8 mouse cellular contexts compared by ENCODE assay signal in genomic region chr6:98632278-98633063, GRCm38 (mm10).
DNase-seq lines count a peak whose midpoint lies in the region; ATAC-seq and TF ChIP-seq lines count a peak whose summit lies in the region.

No protein-coding gene starts in this region.

- no peak for DNase-seq in intestine, embryonic 14.5 days (ENCODE audit: low spot score)
- DNase-seq in midbrain, embryonic 14.5 days, result peak; percentile 54
- DNase-seq in kidney, adult 9 months, result no peak
- DNase-seq in gastrocnemius, postnatal 36 days, result no peak
- DNase-seq in testis, postnatal 14 days (ENCODE audit: low spot score), result no peak

- H3K4me3 ChIP-seq in intestine, embryonic 14.5 days (ENCODE audit: low read depth, low read length), result no peak overlapping the region
- no peak overlapping the region for H3K4me3 ChIP-seq in intestine, postnatal 0 days (ENCODE audit: low read depth, low read length)
- 0 out of 2 replicates have a peak overlapping the region, but pooled peaks have one; percentile 14 for H3K4me3 ChIP-seq in embryonic facial prominence, embryonic 12.5 days
- H3K4me3 ChIP-seq in midbrain, embryonic 14.5 days (replicated peaks; ENCODE audit: low read depth, low read length), result no peak overlapping the region

- no peak overlapping the region for H3K27ac ChIP-seq in intestine, embryonic 14.5 days (ENCODE audit: low read depth)
- H3K27ac ChIP-seq in intestine, postnatal 0 days (ENCODE audit: low read depth, low read length), result no peak overlapping the region
- no peak overlapping the region for H3K27ac ChIP-seq in embryonic facial prominence, embryonic 12.5 days
- H3K27ac ChIP-seq in midbrain, embryonic 14.5 days (replicated peaks; ENCODE audit: low read depth, low read length), result peak overlapping the region; percentile 5; the same call in 1 of the 2 replicates

- WGBS in intestine, embryonic 14.5 days, result 54% methylated on average over 18 of the region's 18 CpGs
- WGBS in intestine, postnatal 0 days, result 56% methylated on average over 17 of the region's 18 CpGs
- 18% methylated on average over 18 of the region's 18 CpGs for WGBS in embryonic facial prominence, embryonic 12.5 days
- 52% methylated on average over 17 of the region's 18 CpGs for WGBS in midbrain, embryonic 14.5 days

- intact Hi-C loops in gastrocnemius, postnatal 36 days (cut with DNase I), result no loop called here

- ATAC-seq in intestine, embryonic 14.5 days (replicated peaks; ENCODE audit: low FRiP score, low TSS enrichment, low read depth), result no peak
- no peak for ATAC-seq in intestine, postnatal 0 days
- ATAC-seq in embryonic facial prominence, embryonic 12.5 days (ENCODE audit: insufficient number of reproducible peaks, insufficient read depth, low FRiP score, low TSS enrichment), result no peak
- peak; percentile 76 for ATAC-seq in inflammation-experienced regulatory T-cells, adult 6 months
- ATAC-seq in midbrain, embryonic 14.5 days (ENCODE audit: low FRiP score, low TSS enrichment), result no peak

- H3K9ac ChIP-seq in intestine, embryonic 14.5 days (ENCODE audit: low read length), result no peak overlapping the region
- H3K9ac ChIP-seq in intestine, postnatal 0 days (ENCODE audit: low read depth, low read length), result no peak overlapping the region
- H3K9ac ChIP-seq in embryonic facial prominence, embryonic 12.5 days, result no peak overlapping the region
- H3K9ac ChIP-seq in midbrain, embryonic 14.5 days (replicated peaks; ENCODE audit: low read length), result no peak overlapping the region

- no peaks in the 10 kb centered on the region; the same call in 1 of the 2 replicates for H3K4me1 ChIP-seq in intestine, embryonic 14.5 days (replicated peaks; ENCODE audit: control insufficient read depth, insufficient read depth, low read length)
- H3K4me1 ChIP-seq in intestine, postnatal 0 days (replicated peaks; ENCODE audit: control insufficient read depth, insufficient read depth, low read length), result no peaks in the 10 kb centered on the region
- peaks cover 21% of the 10 kb centered on the region for H3K4me1 ChIP-seq in embryonic facial prominence, embryonic 12.5 days
- no peaks in the 10 kb centered on the region for H3K4me1 ChIP-seq in midbrain, embryonic 14.5 days (ENCODE audit: control insufficient read depth, insufficient read depth, low read length)

- H3K4me2 ChIP-seq in intestine, embryonic 14.5 days (ENCODE audit: low read length), result peak overlapping the region; percentile 29
- H3K4me2 ChIP-seq in intestine, postnatal 0 days (replicated peaks; ENCODE audit: low read depth), result no peak overlapping the region
- peak overlapping the region; percentile 40 for H3K4me2 ChIP-seq in embryonic facial prominence, embryonic 12.5 days (replicated peaks)
- peak overlapping the region; percentile 40 for H3K4me2 ChIP-seq in midbrain, embryonic 14.5 days (ENCODE audit: low read length)

- H3K36me3 ChIP-seq in intestine, embryonic 14.5 days (ENCODE audit: control insufficient read depth, insufficient read depth, low read length), result no peaks in the 10 kb centered on the region
- no peaks in the 10 kb centered on the region for H3K36me3 ChIP-seq in intestine, postnatal 0 days (ENCODE audit: control insufficient read depth, insufficient read depth)
- no peaks in the 10 kb centered on the region for H3K36me3 ChIP-seq in embryonic facial prominence, embryonic 12.5 days
- no peaks in the 10 kb centered on the region for H3K36me3 ChIP-seq in midbrain, embryonic 14.5 days (ENCODE audit: control insufficient read depth, insufficient read depth, low read length)

- no peaks in the 10 kb centered on the region for H3K9me3 ChIP-seq in intestine, embryonic 14.5 days (ENCODE audit: control insufficient read depth, low read length)
- H3K9me3 ChIP-seq in intestine, postnatal 0 days (ENCODE audit: control insufficient read depth), result no peaks in the 10 kb centered on the region
- H3K9me3 ChIP-seq in embryonic facial prominence, embryonic 12.5 days, result no peaks in the 10 kb centered on the region
- H3K9me3 ChIP-seq in midbrain, embryonic 14.5 days (ENCODE audit: control insufficient read depth, low read length), result no peaks in the 10 kb centered on the region

- no peak for TF ChIP-seq CTCF in intestine, postnatal 0 days (IDR thresholded peaks at IDR 0.05; ENCODE audit: low read depth)

- no peaks in the 10 kb centered on the region for H3K27me3 ChIP-seq in intestine, embryonic 14.5 days (replicated peaks; ENCODE audit: control insufficient read depth, insufficient read depth, low read length)
- H3K27me3 ChIP-seq in intestine, postnatal 0 days (replicated peaks; ENCODE audit: control insufficient read depth, insufficient read depth, low read length), result no peaks in the 10 kb centered on the region
- no peaks in the 10 kb centered on the region for H3K27me3 ChIP-seq in embryonic facial prominence, embryonic 12.5 days
- no peaks in the 10 kb centered on the region for H3K27me3 ChIP-seq in midbrain, embryonic 14.5 days (ENCODE audit: control insufficient read depth, insufficient read depth, low read length)
